Mouse (Mus musculus) ovary, postnatal 10 days (tissue): ENCODE results near the gene Znhit6.

ENCODE experiments used
- DNase-seq: peaks from one replicate; pipeline ENCODE4 v3.0.0; 2022; ENCODE audit warnings: low spot score

Gene Znhit6

DNA sequence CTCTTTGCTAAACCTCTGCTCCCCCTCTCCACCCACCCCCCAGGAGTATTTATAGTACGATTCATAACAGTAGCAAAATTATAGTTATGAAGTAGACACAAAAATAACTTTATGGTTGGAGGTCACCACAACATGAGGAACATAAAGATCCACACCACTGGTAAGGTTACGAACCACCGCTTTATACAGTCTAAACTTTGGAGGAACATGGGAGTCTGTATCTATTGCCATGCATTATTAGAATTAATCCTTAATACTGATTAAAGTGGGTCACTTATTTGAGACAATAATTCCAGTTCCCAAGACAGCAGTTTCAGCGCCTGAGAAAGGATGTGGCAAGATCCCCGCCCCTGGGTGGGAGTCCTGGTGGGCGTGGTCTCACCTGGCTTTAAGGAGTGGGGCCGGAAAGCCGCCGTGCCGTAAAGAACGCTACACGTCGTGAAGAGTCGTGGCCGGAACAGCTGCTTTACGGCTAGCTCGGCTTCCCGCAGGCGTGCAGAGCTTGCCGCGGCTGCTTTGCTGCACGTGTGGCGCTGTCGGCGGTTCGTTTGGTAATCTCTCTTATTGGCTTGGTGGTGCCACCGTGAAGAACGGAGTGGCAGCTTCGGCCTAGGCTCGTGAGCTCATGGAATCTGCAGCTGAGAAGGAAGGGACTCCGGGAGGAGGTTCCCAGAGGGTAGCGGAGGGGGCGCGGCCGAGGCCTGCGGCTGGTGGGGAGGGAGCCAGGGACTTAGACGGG, at the start of gene Znhit6:
Gene Znhit6, plus strand, starts transcription at position 463 of the 739 bp plus-strand sequence.
- peak; percentile 76 for DNase-seq

- no peak for DNase-seq
These were observed 38.1 kb upstream of the Znhit6 start for GRCm38 (mm10) chr3:145537870-145538269.

- no peak for DNase-seq
These were observed 27.3 kb upstream of the Znhit6 start for GRCm38 (mm10) chr3:145548441-145549415.

GRCm38 (mm10) chr3:145550216-145550615, 25.8 kb upstream of the Znhit6 start:
- no peak for DNase-seq

- DNase-seq, result no peak
These were observed 21.6 kb upstream of the Znhit6 start for GRCm38 (mm10) chr3:145554388-145554787.

- no peak for DNase-seq
These were observed 19.8 kb upstream of the Znhit6 start for GRCm38 (mm10) chr3:145556206-145556605.

- DNase-seq, result no peak
These were observed 16.3 kb upstream of the Znhit6 start for GRCm38 (mm10) chr3:145559675-145560074.

GRCm38 (mm10) chr3:145560117-145560516, 15.9 kb upstream of the Znhit6 start:
- no peak for DNase-seq

GRCm38 (mm10) chr3:145574468-145574867, 1.5 kb upstream of the Znhit6 start:
- no peak for DNase-seq

DNA sequence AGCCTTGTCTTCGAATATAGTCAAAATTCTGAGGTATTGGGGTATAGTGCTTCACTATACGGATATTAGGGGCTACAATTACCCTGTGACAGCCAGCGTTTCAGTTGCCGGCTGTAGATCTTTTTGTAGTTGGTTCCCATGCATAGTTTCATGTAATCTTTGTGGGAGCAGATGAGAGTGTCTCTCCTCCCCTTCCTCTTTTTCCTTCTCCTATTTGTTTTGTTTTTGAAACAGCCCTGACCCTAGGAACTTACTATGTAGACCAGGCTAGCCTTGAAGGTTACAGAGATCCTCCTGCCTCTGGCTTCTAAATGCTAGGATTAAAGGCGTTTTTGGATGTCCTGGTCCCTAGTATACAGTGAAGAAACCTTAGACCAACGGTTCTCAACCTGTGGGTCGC, 665 bp upstream of the Znhit6 start:
- DNase-seq, result no peak

- DNase-seq, result no peak
These were observed 447 bp downstream of the Znhit6 start for GRCm38 (mm10) chr3:145576482-145576822.

DNA sequence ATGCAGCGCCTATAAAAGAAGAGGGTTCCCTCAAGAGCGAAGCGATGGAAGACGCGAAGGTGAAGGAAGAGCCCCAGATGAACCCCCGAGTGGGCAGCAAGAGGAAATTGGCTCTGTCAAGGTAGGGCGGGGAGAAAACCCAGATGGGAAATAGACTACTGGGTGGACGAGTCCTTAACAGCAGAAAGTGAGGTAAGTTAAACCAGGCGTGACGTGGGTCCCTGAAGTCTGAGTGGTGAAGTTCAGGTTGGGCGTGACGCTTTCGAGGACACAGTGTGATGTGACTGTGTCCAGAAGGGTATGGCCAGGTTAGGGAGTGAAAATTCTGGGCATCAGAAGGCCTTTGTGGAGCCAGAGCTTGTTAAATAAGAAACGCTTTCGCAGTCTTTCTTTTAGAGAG, 871 bp downstream of the Znhit6 start:
- DNase-seq, result no peak

DNA sequence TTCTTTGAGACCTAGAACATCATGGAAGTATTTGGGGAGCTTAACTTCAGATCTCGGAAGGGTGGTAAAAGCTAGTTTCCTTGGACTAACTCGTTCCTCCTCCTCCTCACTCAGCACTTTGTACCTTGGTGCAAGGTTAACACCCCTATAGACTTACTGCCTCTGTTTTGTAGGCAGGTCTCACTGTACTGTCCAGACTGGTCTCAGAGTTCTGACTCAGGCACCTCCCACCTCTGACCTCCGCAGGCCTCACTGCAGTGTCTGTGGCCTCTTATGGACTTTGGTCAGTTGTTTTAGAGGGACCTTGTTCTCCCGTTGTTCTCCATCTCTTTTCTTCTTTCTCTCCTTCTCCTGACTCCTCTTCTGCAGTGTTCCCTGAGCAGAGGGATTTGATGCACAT, 7.0 kb downstream of the Znhit6 start:
- no peak for DNase-seq

DNA sequence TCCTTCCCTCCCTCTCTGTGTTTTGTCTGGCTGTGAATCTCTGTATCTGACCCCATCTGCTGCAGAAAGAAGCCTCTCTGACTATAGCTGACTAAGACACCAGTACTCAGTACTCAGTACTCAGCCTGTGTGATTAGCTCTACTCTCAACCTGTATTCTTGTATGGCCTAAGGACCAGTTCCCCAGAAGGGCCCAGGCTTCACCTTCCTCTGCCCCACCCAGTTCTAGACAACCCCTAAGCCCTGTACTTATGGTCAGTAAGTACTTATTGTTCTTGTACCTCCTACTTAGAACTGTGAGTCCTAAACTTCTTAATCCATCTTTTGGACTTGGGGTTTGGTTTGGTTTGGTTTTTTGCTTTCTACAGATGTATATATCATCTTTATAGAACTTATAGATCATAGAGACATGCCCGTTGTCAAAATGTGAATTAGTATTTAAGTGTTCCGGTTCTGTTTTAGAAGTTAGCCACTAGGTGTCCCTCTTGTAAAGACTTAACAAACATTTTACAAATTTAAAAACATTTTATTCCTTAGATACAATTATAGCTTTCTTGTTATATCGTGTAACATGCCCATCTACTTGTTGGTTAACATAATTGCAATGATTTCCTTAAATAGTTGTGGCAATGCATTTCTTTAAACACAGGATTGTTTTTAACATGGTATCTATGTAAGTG, 7.7 kb downstream of the Znhit6 start:
- no peak for DNase-seq

DNA sequence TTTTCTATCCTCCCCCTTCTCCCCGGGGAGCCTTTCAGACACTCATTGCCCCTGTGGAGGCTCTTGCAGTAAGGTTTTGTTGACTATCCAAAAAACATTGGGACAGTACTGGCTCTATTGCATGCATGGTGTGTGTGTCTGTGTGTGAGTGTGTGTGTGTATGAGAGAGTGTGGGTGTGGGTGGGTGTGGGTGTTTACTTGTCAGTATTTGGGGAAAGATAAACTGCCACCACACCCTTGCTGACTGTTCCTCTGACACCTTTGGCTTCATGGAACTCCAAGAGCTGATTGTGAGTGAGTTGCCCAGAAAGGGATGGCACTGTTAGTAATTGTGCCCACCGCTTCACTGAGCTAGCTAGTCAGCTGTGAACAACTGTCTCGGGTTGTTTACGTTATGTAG, 14.6 kb downstream of the Znhit6 start:
- no peak for DNase-seq

- DNase-seq, result no peak
These were observed 16.0 kb downstream of the Znhit6 start for GRCm38 (mm10) chr3:145591841-145592542.

GRCm38 (mm10) chr3:145595354-145595753, 19.3 kb downstream of the Znhit6 start:
- DNase-seq, result no peak

DNA sequence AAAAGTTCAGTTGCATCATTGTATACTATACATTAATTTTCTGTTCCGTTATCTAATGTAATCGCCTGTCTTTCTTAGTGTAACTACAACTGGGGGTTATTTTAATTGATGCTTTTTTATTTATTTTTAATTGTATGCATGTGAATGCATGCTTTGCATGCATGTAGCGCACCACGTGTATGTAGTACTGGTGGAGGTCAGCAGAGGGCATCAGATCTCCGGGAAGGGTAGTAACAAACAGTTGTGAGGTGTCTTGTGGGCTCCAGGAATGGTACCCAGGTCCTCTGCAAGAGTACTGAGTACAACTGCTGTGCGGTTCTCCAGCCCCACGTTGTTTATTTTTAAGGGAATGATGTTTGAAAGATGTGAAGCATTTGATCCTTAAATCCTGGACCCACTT, 23.1 kb downstream of the Znhit6 start:
- no peak for DNase-seq

DNA sequence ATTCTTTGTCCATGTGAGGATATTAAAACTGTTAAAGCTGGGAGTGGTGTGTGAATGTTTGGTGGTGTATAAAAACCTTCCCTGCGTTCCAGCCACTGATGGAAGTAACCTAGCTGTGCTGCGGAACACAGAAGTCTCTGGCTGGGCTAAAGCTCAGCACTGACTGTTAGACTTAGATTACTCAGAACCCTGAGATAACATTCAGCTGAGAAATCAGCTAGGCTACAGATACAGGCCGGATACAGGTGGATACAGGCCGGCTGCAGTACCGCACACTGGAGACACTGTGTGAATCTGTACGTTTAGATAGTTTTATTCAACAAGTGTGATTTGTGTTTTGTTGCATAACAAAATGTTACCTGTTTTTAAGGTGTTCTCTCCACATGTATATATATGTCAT, 24.8 kb downstream of the Znhit6 start:
- no peak for DNase-seq

- no peak for DNase-seq
These were observed 25.3 kb downstream of the Znhit6 start for GRCm38 (mm10) chr3:145601345-145601744.

DNA sequence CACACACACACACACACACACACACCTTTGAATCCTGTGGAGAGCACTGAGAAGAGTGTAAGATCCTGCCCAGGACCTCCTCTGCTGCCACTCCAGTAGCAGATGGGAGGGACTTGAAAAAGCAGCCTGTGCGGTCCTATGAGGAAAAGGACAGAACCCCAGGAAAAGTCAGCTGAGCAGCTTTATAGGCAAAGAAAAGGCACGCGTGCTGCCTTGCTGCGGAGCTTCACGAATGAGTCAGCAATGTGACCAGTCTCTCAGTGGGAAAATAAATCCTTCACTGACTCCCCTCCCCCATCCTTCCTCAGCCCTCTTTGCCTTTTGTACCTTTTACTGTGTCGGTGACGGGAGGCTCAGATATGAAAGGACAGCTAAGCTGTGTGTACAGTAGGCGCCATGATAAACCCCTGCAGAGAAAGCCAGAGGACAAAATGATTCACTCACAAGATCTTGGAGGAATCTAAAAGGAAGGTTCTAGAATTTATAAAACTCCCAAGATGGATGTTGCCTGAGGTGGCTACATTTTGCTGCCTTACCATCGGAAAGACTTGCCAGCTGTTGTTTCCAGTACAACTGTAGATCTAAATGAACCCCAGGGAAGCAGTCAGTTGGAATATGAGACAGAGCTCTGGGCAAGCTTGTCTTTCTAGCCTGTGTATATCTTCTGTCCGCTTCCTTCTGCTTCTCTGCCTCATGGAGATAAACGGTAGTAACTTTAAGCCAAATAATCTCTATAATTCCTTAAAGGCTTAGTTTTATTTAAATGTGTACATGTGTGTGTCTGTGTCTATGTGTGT, 26.6 kb downstream of the Znhit6 start:
- DNase-seq, result no peak
